Mouse (Mus musculus): ENCODE measurements at regions not wholly inside any gene's neighbourhood (a gene's known extent, or its start where the extent isn't known, plus 50 kb on each side); places are given as distances from the start of the nearest gene placed in this dataset.

GRCm38 (mm10) chr3:35353920-35354319, 400.0 kb upstream of the Atp11b start:
- 32% methylated on average over 7 of the region's 7 CpGs for WGBS
- peak; percentile 84 for ATAC-seq
- Histone ChIP-seq H3K27ac (ENCODE audit: low read depth, low read length) (peak overlapping the region; percentile 29; the same call in 1 of the 2 replicates), H3K27me3 (replicated peaks; ENCODE audit: control insufficient read depth, insufficient read depth, low read length) (no peaks in the 10 kb centered on the region), H3K9ac (ENCODE audit: low read depth, low read length) (no peak overlapping the region), H3K36me3 (ENCODE audit: control insufficient read depth, insufficient read depth, low read length) (no peaks in the 10 kb centered on the region), H3K4me1 (ENCODE audit: control insufficient read depth, insufficient read depth, low read depth, low read length) (peaks cover 6% of the 10 kb centered on the region; the same call in 1 of the 2 replicates), H3K4me2 (ENCODE audit: low read length) (no peak overlapping the region), H3K4me3 (ENCODE audit: low read length) (no peak overlapping the region), H3K9me3 (ENCODE audit: control insufficient read depth, low read length) (no peaks in the 10 kb centered on the region)

- no peaks in the 10 kb centered on the region for H3K9me3 ChIP-seq (ENCODE audit: control insufficient read depth, low read length)
- H3K27ac ChIP-seq (ENCODE audit: low read depth, low read length) = peak overlapping the region; percentile 29; the same call in 1 of the 2 replicates
- peak; percentile 70; the same call in 1 of the 2 replicates for ATAC-seq
- H3K4me3 ChIP-seq (ENCODE audit: low read length) = no peak overlapping the region
- H3K9ac ChIP-seq (ENCODE audit: low read depth, low read length) = no peak overlapping the region
- 35% methylated on average over 5 of the region's 5 CpGs for WGBS
- H3K36me3 ChIP-seq (ENCODE audit: control insufficient read depth, insufficient read depth, low read length) = no peaks in the 10 kb centered on the region
- peaks cover 6% of the 10 kb centered on the region; the same call in 1 of the 2 replicates for H3K4me1 ChIP-seq (ENCODE audit: control insufficient read depth, insufficient read depth, low read depth, low read length)
- H3K27me3 ChIP-seq (replicated peaks; ENCODE audit: control insufficient read depth, insufficient read depth, low read length) = no peaks in the 10 kb centered on the region
- H3K4me2 ChIP-seq (ENCODE audit: low read length) = no peak overlapping the region
Observed at GRCm38 (mm10) chr3:35354356-35354755, 399.6 kb upstream of the Atp11b start.

GRCm38 (mm10) chr3:35357111-35357510, 396.8 kb upstream of the Atp11b start:
- Histone ChIP-seq H3K9ac (ENCODE audit: low read depth, low read length) (no peak overlapping the region), H3K36me3 (ENCODE audit: control insufficient read depth, insufficient read depth, low read length) (no peaks in the 10 kb centered on the region), H3K27ac (ENCODE audit: low read depth, low read length) (no peak overlapping the region), H3K9me3 (ENCODE audit: control insufficient read depth, low read length) (no peaks in the 10 kb centered on the region), H3K4me1 (ENCODE audit: control insufficient read depth, insufficient read depth, low read depth, low read length) (peaks cover 6% of the 10 kb centered on the region; the same call in 1 of the 2 replicates), H3K4me2 (ENCODE audit: low read length) (no peak overlapping the region), H3K4me3 (ENCODE audit: low read length) (no peak overlapping the region), H3K27me3 (replicated peaks; ENCODE audit: control insufficient read depth, insufficient read depth, low read length) (no peaks in the 10 kb centered on the region)
- WGBS = 67% methylated on average over 15 of the region's 15 CpGs
- ATAC-seq = no peak

GRCm38 (mm10) chr3:35358541-35358940, 395.4 kb upstream of the Atp11b start:
- Histone ChIP-seq H3K27me3 (replicated peaks; ENCODE audit: control insufficient read depth, insufficient read depth, low read length) (no peaks in the 10 kb centered on the region), H3K9me3 (ENCODE audit: control insufficient read depth, low read length) (no peaks in the 10 kb centered on the region), H3K27ac (ENCODE audit: low read depth, low read length) (no peak overlapping the region), H3K4me3 (ENCODE audit: low read length) (no peak overlapping the region), H3K4me1 (ENCODE audit: control insufficient read depth, insufficient read depth, low read depth, low read length) (peaks cover 6% of the 10 kb centered on the region; the same call in 1 of the 2 replicates), H3K36me3 (ENCODE audit: control insufficient read depth, insufficient read depth, low read length) (no peaks in the 10 kb centered on the region), H3K9ac (ENCODE audit: low read depth, low read length) (no peak overlapping the region), H3K4me2 (ENCODE audit: low read length) (no peak overlapping the region)
- ATAC-seq = no peak
- WGBS = 56% methylated on average over 6 of the region's 6 CpGs

- no peak overlapping the region for H3K4me2 ChIP-seq (ENCODE audit: low read length)
- 52% methylated on average over 8 of the region's 8 CpGs for WGBS
- ATAC-seq = no peak
Observed at GRCm38 (mm10) chr3:35359288-35359687, 394.6 kb upstream of the Atp11b start.

GRCm38 (mm10) chr3:35360515-35360914, 393.4 kb upstream of the Atp11b start:
- Histone ChIP-seq H3K27me3 (replicated peaks; ENCODE audit: control insufficient read depth, insufficient read depth, low read length) (no peaks in the 10 kb centered on the region), H3K27ac (ENCODE audit: low read depth, low read length) (no peak overlapping the region), H3K9ac (ENCODE audit: low read depth, low read length) (no peak overlapping the region), H3K4me1 (ENCODE audit: control insufficient read depth, insufficient read depth, low read depth, low read length) (no peaks in the 10 kb centered on the region), H3K4me2 (ENCODE audit: low read length) (no peak overlapping the region), H3K9me3 (ENCODE audit: control insufficient read depth, low read length) (no peaks in the 10 kb centered on the region), H3K4me3 (ENCODE audit: low read length) (no peak overlapping the region), H3K36me3 (ENCODE audit: control insufficient read depth, insufficient read depth, low read length) (no peaks in the 10 kb centered on the region)
- ATAC-seq = no peak

More at GRCm38 (mm10) chr3:35359288-35359687, 394.6 kb upstream of the Atp11b start:
- H3K4me1 ChIP-seq (ENCODE audit: control insufficient read depth, insufficient read depth, low read depth, low read length) = peaks cover 2% of the 10 kb centered on the region; the same call in 1 of the 2 replicates
- H3K9ac ChIP-seq (ENCODE audit: low read depth, low read length) = no peak overlapping the region
- H3K9me3 ChIP-seq (ENCODE audit: control insufficient read depth, low read length) = no peaks in the 10 kb centered on the region
- H3K27ac ChIP-seq (ENCODE audit: low read depth, low read length) = no peak overlapping the region
- no peaks in the 10 kb centered on the region for H3K27me3 ChIP-seq (replicated peaks; ENCODE audit: control insufficient read depth, insufficient read depth, low read length)
- H3K4me3 ChIP-seq (ENCODE audit: low read length) = no peak overlapping the region
- H3K36me3 ChIP-seq (ENCODE audit: control insufficient read depth, insufficient read depth, low read length) = no peaks in the 10 kb centered on the region

- 54% methylated on average over 2 of the region's 2 CpGs for WGBS
- no peak for ATAC-seq
Observed at GRCm38 (mm10) chr3:35361086-35361485, 392.8 kb upstream of the Atp11b start.

GRCm38 (mm10) chr3:35365431-35365830, 388.5 kb upstream of the Atp11b start:
- H3K36me3 ChIP-seq (ENCODE audit: control insufficient read depth, insufficient read depth, low read length) = no peaks in the 10 kb centered on the region
- no peak overlapping the region for H3K4me2 ChIP-seq (ENCODE audit: low read length)
- H3K27ac ChIP-seq (ENCODE audit: low read depth, low read length) = no peak overlapping the region
- ATAC-seq = no peak
- no peaks in the 10 kb centered on the region for H3K4me1 ChIP-seq (ENCODE audit: control insufficient read depth, insufficient read depth, low read depth, low read length)
- H3K27me3 ChIP-seq (replicated peaks; ENCODE audit: control insufficient read depth, insufficient read depth, low read length) = no peaks in the 10 kb centered on the region
- H3K9ac ChIP-seq (ENCODE audit: low read depth, low read length) = no peak overlapping the region
- H3K4me3 ChIP-seq (ENCODE audit: low read length) = no peak overlapping the region
- WGBS = 87% methylated on average over 6 of the region's 6 CpGs
- no peaks in the 10 kb centered on the region for H3K9me3 ChIP-seq (ENCODE audit: control insufficient read depth, low read length)

More at GRCm38 (mm10) chr3:35361086-35361485, 392.8 kb upstream of the Atp11b start:
- Histone ChIP-seq H3K27ac (ENCODE audit: low read depth, low read length) (no peak overlapping the region), H3K9me3 (ENCODE audit: control insufficient read depth, low read length) (no peaks in the 10 kb centered on the region), H3K27me3 (replicated peaks; ENCODE audit: control insufficient read depth, insufficient read depth, low read length) (no peaks in the 10 kb centered on the region), H3K4me1 (ENCODE audit: control insufficient read depth, insufficient read depth, low read depth, low read length) (no peaks in the 10 kb centered on the region), H3K4me2 (ENCODE audit: low read length) (no peak overlapping the region), H3K9ac (ENCODE audit: low read depth, low read length) (no peak overlapping the region), H3K36me3 (ENCODE audit: control insufficient read depth, insufficient read depth, low read length) (no peaks in the 10 kb centered on the region), H3K4me3 (ENCODE audit: low read length) (no peak overlapping the region)

GRCm38 (mm10) chr3:35372276-35372675, 381.6 kb upstream of the Atp11b start:
- no peaks in the 10 kb centered on the region for H3K9me3 ChIP-seq (ENCODE audit: control insufficient read depth, low read length)
- no peaks in the 10 kb centered on the region for H3K36me3 ChIP-seq (ENCODE audit: control insufficient read depth, insufficient read depth, low read length)
- ATAC-seq = no peak
- 72% methylated on average over 1 of the region's 1 CpGs for WGBS
- no peaks in the 10 kb centered on the region for H3K27me3 ChIP-seq (replicated peaks; ENCODE audit: control insufficient read depth, insufficient read depth, low read length)
- no peaks in the 10 kb centered on the region for H3K4me1 ChIP-seq (ENCODE audit: control insufficient read depth, insufficient read depth, low read depth, low read length)
- H3K9ac ChIP-seq (ENCODE audit: low read depth, low read length) = no peak overlapping the region
- no peak overlapping the region for H3K27ac ChIP-seq (ENCODE audit: low read depth, low read length)
- no peak overlapping the region for H3K4me3 ChIP-seq (ENCODE audit: low read length)
- no peak overlapping the region for H3K4me2 ChIP-seq (ENCODE audit: low read length)

- no peaks in the 10 kb centered on the region for H3K9me3 ChIP-seq (ENCODE audit: control insufficient read depth, low read length)
- H3K27me3 ChIP-seq (replicated peaks; ENCODE audit: control insufficient read depth, insufficient read depth, low read length) = no peaks in the 10 kb centered on the region
- H3K9ac ChIP-seq (ENCODE audit: low read depth, low read length) = no peak overlapping the region
- ATAC-seq = no peak
- H3K27ac ChIP-seq (ENCODE audit: low read depth, low read length) = no peak overlapping the region
- no peak overlapping the region for H3K4me2 ChIP-seq (ENCODE audit: low read length)
- no peak overlapping the region for H3K4me3 ChIP-seq (ENCODE audit: low read length)
- H3K4me1 ChIP-seq (ENCODE audit: control insufficient read depth, insufficient read depth, low read depth, low read length) = no peaks in the 10 kb centered on the region
- H3K36me3 ChIP-seq (ENCODE audit: control insufficient read depth, insufficient read depth, low read length) = no peaks in the 10 kb centered on the region
- 83% methylated on average over 5 of the region's 5 CpGs for WGBS
Observed at GRCm38 (mm10) chr3:35387386-35387785, 366.5 kb upstream of the Atp11b start.
